Mouse (Mus musculus) brain, embryonic 14.5 days (tissue): ENCODE data around the gene Mmp19. TPM values are rescaled to one million over a fixed set of nuclear protein-coding genes. Genes with fewer than 3 reads are reported as not detected.

ENCODE experiments used
- DNase-seq: peaks from one replicate; pipeline ENCODE4 v3.0.0-alpha.2; 2011; ENCODE audit warnings: low read depth
- CTCF ChIP-seq: fragments of 200-500 bp; IDR thresholded peaks from 2 replicates; pipeline ENCODE4 v1.5.1; 2012; ENCODE audit warnings: inconsistent platforms, mild to moderate bottlenecking, moderate library complexity, borderline replicate concordance; ENCODE audit not compliant: insufficient read depth, insufficient read length; ENCODE audit errors: extremely low read depth
- POLR2A ChIP-seq: fragments of 200-500 bp; IDR thresholded peaks from 2 replicates; pipeline ENCODE4 v1.6.1; 2012; ENCODE audit warnings: mild to moderate bottlenecking, inconsistent platforms, borderline replicate concordance; ENCODE audit not compliant: poor library complexity, insufficient read depth, insufficient read length, severe bottlenecking; ENCODE audit errors: extremely low read depth
- polyA plus RNA-seq: library from polyadenylated mRNA; depleted of rRNA; stranded (reverse); fragments of >200 nt; gene quantifications from 2 replicates; pipeline ENCODE4 v1.2.3, GENCODE M21; 2012

Gene Mmp19
- polyA plus RNA-seq, 1 experiment, result 0.77 TPM

GRCm38 (mm10) chr10:128772895-128773294, 17.8 kb upstream of the Mmp19 start:
- peak; percentile 5 for DNase-seq
- TF ChIP-seq POLR2A, result no peak
- no peak for TF ChIP-seq CTCF

- TF ChIP-seq CTCF, result peak; percentile 45; the same call in 1 of the 2 replicates
- TF ChIP-seq POLR2A, result no peak
- DNase-seq, result peak; percentile 8
These were observed 17.0 kb upstream of the Mmp19 start for GRCm38 (mm10) chr10:128773685-128774084.

- no peak for DNase-seq
- no peak for TF ChIP-seq CTCF
These were observed 12.3 kb upstream of the Mmp19 start for GRCm38 (mm10) chr10:128778441-128778840.

- DNase-seq, result peak; percentile 4
- TF ChIP-seq CTCF (no peak), POLR2A (no peak)
These were observed 11.5 kb upstream of the Mmp19 start for GRCm38 (mm10) chr10:128779011-128779795.

GRCm38 (mm10) chr10:128780200-128780599, 10.5 kb upstream of the Mmp19 start:
- TF ChIP-seq CTCF, result no peak
- no peak for DNase-seq

GRCm38 (mm10) chr10:128792041-128792440, 1.3 kb downstream of the Mmp19 start:
- DNase-seq, result no peak
- TF ChIP-seq POLR2A, result no peak
- no peak for TF ChIP-seq CTCF

- no peak for DNase-seq
- TF ChIP-seq CTCF (no peak), POLR2A (no peak)
These were observed 2.5 kb downstream of the Mmp19 start for GRCm38 (mm10) chr10:128793258-128793657.

- TF ChIP-seq POLR2A (no peak), CTCF (no peak)
- DNase-seq, result no peak
These were observed 3.7 kb downstream of the Mmp19 start for GRCm38 (mm10) chr10:128794391-128794790.

- no peak for DNase-seq
- TF ChIP-seq POLR2A (no peak), CTCF (no peak)
These were observed 4.9 kb downstream of the Mmp19 start for GRCm38 (mm10) chr10:128795581-128795980.

- no peak for DNase-seq
These were observed 8.0 kb downstream of the Mmp19 start for GRCm38 (mm10) chr10:128798676-128799075.

GRCm38 (mm10) chr10:128801981-128802495, 11.3 kb downstream of the Mmp19 start:
- TF ChIP-seq CTCF, result no peak
- no peak for TF ChIP-seq POLR2A

More at GRCm38 (mm10) chr10:128798676-128799075, 8.0 kb downstream of the Mmp19 start:
- TF ChIP-seq CTCF, result no peak
- no peak for TF ChIP-seq POLR2A

GRCm38 (mm10) chr10:128802956-128803355, 12.2 kb downstream of the Mmp19 start:
- DNase-seq, result no peak
- TF ChIP-seq POLR2A (no peak), CTCF (no peak)

More at GRCm38 (mm10) chr10:128801981-128802495, 11.3 kb downstream of the Mmp19 start:
- no peak for DNase-seq
